ENCODE assay signal across 9 mouse cellular contexts in genomic region chr10:3573905-3574500, GRCm38 (mm10). TPM values are rescaled to one million over a fixed set of nuclear protein-coding genes. Genes with fewer than 3 reads are reported as not detected.
DNase-seq lines count a peak whose midpoint lies in the region; ATAC-seq and TF ChIP-seq lines count a peak whose summit lies in the region.
"Had no signal": no experiment of that assay in that cellular context is flagged by ENCODE, and none has a peak within 500 bp of the region (broad histone marks: within the 10 kb centered on the region; RNA-seq: fewer than 3 reads in every experiment).

No protein-coding gene starts in this region.

- H3K36me3 ChIP-seq in forebrain, embryonic 11.5 days (ENCODE audit: control insufficient read depth, insufficient read depth, low read length) = no peaks in the 10 kb centered on the region
- H3K36me3 ChIP-seq in forebrain, embryonic 16.5 days (ENCODE audit: control insufficient read depth, insufficient read depth) = no peaks in the 10 kb centered on the region
- no peaks in the 10 kb centered on the region for H3K36me3 ChIP-seq in intestine, postnatal 0 days (ENCODE audit: control insufficient read depth, insufficient read depth)
- H3K36me3 ChIP-seq: embryonic facial prominence, embryonic 15.5 days had no signal

- H3K27ac ChIP-seq in forebrain, embryonic 11.5 days (ENCODE audit: low read depth, low read length) = no peak overlapping the region
- no peak overlapping the region for H3K27ac ChIP-seq in forebrain, embryonic 16.5 days (ENCODE audit: low read length)
- no peak overlapping the region for H3K27ac ChIP-seq in intestine, postnatal 0 days (ENCODE audit: low read depth, low read length)

- no peaks in the 10 kb centered on the region for H3K9me3 ChIP-seq in forebrain, embryonic 11.5 days (ENCODE audit: control insufficient read depth, low read length)
- H3K9me3 ChIP-seq in forebrain, embryonic 16.5 days (ENCODE audit: control insufficient read depth, low read length) = no peaks in the 10 kb centered on the region
- H3K9me3 ChIP-seq in intestine, postnatal 0 days (ENCODE audit: control insufficient read depth) = no peaks in the 10 kb centered on the region
- H3K9me3 ChIP-seq: embryonic facial prominence, embryonic 15.5 days had no signal

- H3K4me3 ChIP-seq in forebrain, embryonic 11.5 days (ENCODE audit: low read depth, low read length) = no peak overlapping the region
- no peak overlapping the region for H3K4me3 ChIP-seq in forebrain, embryonic 16.5 days (replicated peaks; ENCODE audit: low read length)
- no peak overlapping the region for H3K4me3 ChIP-seq in intestine, postnatal 0 days (ENCODE audit: low read depth, low read length)
- H3K4me3 ChIP-seq: embryonic facial prominence, embryonic 15.5 days had no signal

- no peaks in the 10 kb centered on the region for H3K4me1 ChIP-seq in forebrain, embryonic 11.5 days (replicated peaks; ENCODE audit: control insufficient read depth, insufficient read depth, low read length)
- no peaks in the 10 kb centered on the region for H3K4me1 ChIP-seq in forebrain, embryonic 16.5 days (replicated peaks; ENCODE audit: control insufficient read depth, insufficient read depth, low read length)
- no peaks in the 10 kb centered on the region for H3K4me1 ChIP-seq in intestine, postnatal 0 days (replicated peaks; ENCODE audit: control insufficient read depth, insufficient read depth, low read length)

- H3K4me2 ChIP-seq in forebrain, embryonic 11.5 days (ENCODE audit: low read depth, low read length, severe bottlenecking) = no peak overlapping the region
- H3K4me2 ChIP-seq in forebrain, embryonic 16.5 days (ENCODE audit: low read length) = no peak overlapping the region
- H3K4me2 ChIP-seq in intestine, postnatal 0 days (replicated peaks; ENCODE audit: low read depth) = no peak overlapping the region
- H3K4me2 ChIP-seq: embryonic facial prominence, embryonic 15.5 days had no signal

- peak; percentile 55 for DNase-seq in forebrain, embryonic 11.5 days (ENCODE audit: low spot score)
- peak; percentile 66 for DNase-seq in testis, postnatal 10 days (ENCODE audit: low spot score)
- no peak for DNase-seq in testis, postnatal 14 days (ENCODE audit: low spot score)
- peak; percentile 54 to 66 for DNase-seq in lung, postnatal 4 days
- DNase-seq in thymus, postnatal 25 days = no peak

- no peak overlapping the region for H3K9ac ChIP-seq in forebrain, embryonic 11.5 days (ENCODE audit: low read length)
- no peak overlapping the region for H3K9ac ChIP-seq in forebrain, embryonic 16.5 days (replicated peaks; ENCODE audit: low read depth, low read length)
- H3K9ac ChIP-seq in intestine, postnatal 0 days (ENCODE audit: low read depth, low read length) = no peak overlapping the region
- H3K9ac ChIP-seq: embryonic facial prominence, embryonic 15.5 days had no signal

- no peaks in the 10 kb centered on the region for H3K27me3 ChIP-seq in forebrain, embryonic 11.5 days (ENCODE audit: control insufficient read depth, insufficient read depth, low read length)
- no peaks in the 10 kb centered on the region for H3K27me3 ChIP-seq in forebrain, embryonic 16.5 days (replicated peaks; ENCODE audit: control insufficient read depth, insufficient read depth, low read length)
- no peaks in the 10 kb centered on the region for H3K27me3 ChIP-seq in intestine, postnatal 0 days (replicated peaks; ENCODE audit: control insufficient read depth, insufficient read depth, low read length)
- H3K27me3 ChIP-seq: embryonic facial prominence, embryonic 15.5 days had no signal

- TF ChIP-seq CTCF in intestine, postnatal 0 days (IDR thresholded peaks at IDR 0.05; ENCODE audit: low read depth) = peak; percentile 72

- 66% methylated on average over 4 of the region's 4 CpGs for WGBS in forebrain, embryonic 11.5 days
- WGBS in forebrain, embryonic 16.5 days = 67% methylated on average over 4 of the region's 4 CpGs
- 79% methylated on average over 4 of the region's 4 CpGs for whole genome bisulfite sequencing in intestine, postnatal 0 days

- ATAC-seq in forebrain, embryonic 11.5 days (replicated peaks; ENCODE audit: low FRiP score) = peak; percentile 60; the same call in 1 of the 2 replicates
- no peak for ATAC-seq in forebrain, embryonic 16.5 days
- no peak for ATAC-seq in intestine, postnatal 0 days
- ATAC-seq in inflammation-experienced regulatory T-cells, adult 6 months = no peak

RNA-seq across cellular contexts. Expression of gene Iyd, which starts 34.0 kb away (rescaled TPM):
- polyA plus RNA-seq in forebrain, embryonic 11.5 days (2014; fragmentation: Nextera tagmentation; extraction: Ambion mirVana) = not detected in 2 replicates
- 0.15 and 0.22 TPM in 2 replicates for polyA plus RNA-seq in forebrain, embryonic 16.5 days (2015; fragmentation: Nextera tagmentation; extraction: Ambion mirVana)
- polyA plus RNA-seq in intestine, postnatal 0 days (2015; fragmentation: Nextera tagmentation; extraction: Ambion mirVana) = 4.1 and 5.1 TPM in 2 replicates
- not detected for polyA plus RNA-seq in inflammation-experienced regulatory T-cells, adult 6 months (2017; shearing (Covaris generic))

Comparison
In these comparisons a context has a peak if more than half of its experiments do, and no peak if none do; other contexts are left out.
1. DNase-seq: peak in forebrain, embryonic 11.5 days (single experiment), testis, postnatal 10 days (single experiment) and lung, postnatal 4 days (2 of 2); none in testis, postnatal 14 days (single experiment) and thymus, postnatal 25 days (single experiment).